Mouse (Mus musculus): ENCODE results near the gene Mn1. TPM values are rescaled to one million over a fixed set of nuclear protein-coding genes. Genes with fewer than 3 reads are reported as not detected.

Gene Mn1
- polyA plus RNA-seq, 1 experiment = 14.8 TPM

GRCm38 (mm10) chr5:111418202-111419120 is 1.3 kb downstream of the Mn1 start:
- Histone ChIP-seq H3K4me3 (ENCODE audit: insufficient read depth, low read length) (peak overlapping the region; percentile 75), H3K27ac (ENCODE audit: insufficient read depth, low read length) (peak overlapping the region; percentile 82), H3K4me1 (ENCODE audit: control insufficient read depth, insufficient read depth, low read length) (no peaks in the 10 kb centered on the region)
- TF ChIP-seq POLR2A (IDR thresholded peaks at IDR 0.05; ENCODE audit: extremely low read depth, insufficient read depth, low read length) (no peak), CTCF (IDR thresholded peaks at IDR 0.05; ENCODE audit: extremely low read depth, insufficient read depth, low read length) (no peak)

- peak overlapping the region; percentile 91 for H3K27ac ChIP-seq (ENCODE audit: insufficient read depth, low read length)
- H3K4me1 ChIP-seq (ENCODE audit: control insufficient read depth, insufficient read depth, low read length) = no peaks in the 10 kb centered on the region
- TF ChIP-seq POLR2A (IDR thresholded peaks at IDR 0.05; ENCODE audit: extremely low read depth, insufficient read depth, low read length) = no peak
- no peak for TF ChIP-seq CTCF (IDR thresholded peaks at IDR 0.05; ENCODE audit: extremely low read depth, insufficient read depth, low read length)
These were observed 2.1 kb downstream of the Mn1 start for GRCm38 (mm10) chr5:111419121-111419881.

GRCm38 (mm10) chr5:111420011-111420691 is 3.0 kb downstream of the Mn1 start:
- no peaks in the 10 kb centered on the region for H3K4me1 ChIP-seq (ENCODE audit: control insufficient read depth, insufficient read depth, low read length)
- H3K4me3 ChIP-seq (ENCODE audit: insufficient read depth, low read length) = peak overlapping the region; percentile 75
- TF ChIP-seq POLR2A (IDR thresholded peaks at IDR 0.05; ENCODE audit: extremely low read depth, insufficient read depth, low read length) (no peak), CTCF (IDR thresholded peaks at IDR 0.05; ENCODE audit: extremely low read depth, insufficient read depth, low read length) (no peak)
- peak overlapping the region; percentile 91 for H3K27ac ChIP-seq (ENCODE audit: insufficient read depth, low read length)

More at GRCm38 (mm10) chr5:111419121-111419881, 2.1 kb downstream of the Mn1 start:
- peak overlapping the region; percentile 75 for H3K4me3 ChIP-seq (ENCODE audit: insufficient read depth, low read length)

GRCm38 (mm10) chr5:111420896-111421295 is 3.7 kb downstream of the Mn1 start:
- Histone ChIP-seq H3K4me1 (ENCODE audit: control insufficient read depth, insufficient read depth, low read length) (no peaks in the 10 kb centered on the region), H3K27ac (ENCODE audit: insufficient read depth, low read length) (peak overlapping the region; percentile 91), H3K4me3 (ENCODE audit: insufficient read depth, low read length) (peak overlapping the region; percentile 75)
- TF ChIP-seq POLR2A (IDR thresholded peaks at IDR 0.05; ENCODE audit: extremely low read depth, insufficient read depth, low read length) = no peak

- Histone ChIP-seq H3K4me3 (ENCODE audit: insufficient read depth, low read length) (peak overlapping the region; percentile 75), H3K4me1 (ENCODE audit: control insufficient read depth, insufficient read depth, low read length) (no peaks in the 10 kb centered on the region), H3K27ac (ENCODE audit: insufficient read depth, low read length) (peak overlapping the region; percentile 91)
- TF ChIP-seq CTCF (IDR thresholded peaks at IDR 0.05; ENCODE audit: extremely low read depth, insufficient read depth, low read length) (no peak), POLR2A (IDR thresholded peaks at IDR 0.05; ENCODE audit: extremely low read depth, insufficient read depth, low read length) (no peak)
These were observed 4.3 kb downstream of the Mn1 start for GRCm38 (mm10) chr5:111421424-111421823.

GRCm38 (mm10) chr5:111422058-111422800 is 5.1 kb downstream of the Mn1 start:
- peak overlapping the region; percentile 75 for H3K4me3 ChIP-seq (ENCODE audit: insufficient read depth, low read length)
- no peak overlapping the region for H3K27ac ChIP-seq (ENCODE audit: insufficient read depth, low read length)
- H3K4me1 ChIP-seq (ENCODE audit: control insufficient read depth, insufficient read depth, low read length) = no peaks in the 10 kb centered on the region
- TF ChIP-seq POLR2A (IDR thresholded peaks at IDR 0.05; ENCODE audit: extremely low read depth, insufficient read depth, low read length) = no peak
- no peak for TF ChIP-seq CTCF (IDR thresholded peaks at IDR 0.05; ENCODE audit: extremely low read depth, insufficient read depth, low read length)

GRCm38 (mm10) chr5:111423011-111423410 is 5.8 kb downstream of the Mn1 start:
- Histone ChIP-seq H3K27ac (ENCODE audit: insufficient read depth, low read length) (no peak overlapping the region), H3K4me3 (ENCODE audit: insufficient read depth, low read length) (peak overlapping the region; percentile 75), H3K4me1 (ENCODE audit: control insufficient read depth, insufficient read depth, low read length) (no peaks in the 10 kb centered on the region)
- TF ChIP-seq POLR2A (IDR thresholded peaks at IDR 0.05; ENCODE audit: extremely low read depth, insufficient read depth, low read length) (no peak), CTCF (IDR thresholded peaks at IDR 0.05; ENCODE audit: extremely low read depth, insufficient read depth, low read length) (no peak)

- H3K4me1 ChIP-seq (ENCODE audit: control insufficient read depth, insufficient read depth, low read length) = no peaks in the 10 kb centered on the region; the same call in 1 of the 2 replicates
- peak overlapping the region; percentile 75 for H3K4me3 ChIP-seq (ENCODE audit: insufficient read depth, low read length)
- no peak overlapping the region for H3K27ac ChIP-seq (ENCODE audit: insufficient read depth, low read length)
These were observed 6.5 kb downstream of the Mn1 start for GRCm38 (mm10) chr5:111423616-111424015.

More at GRCm38 (mm10) chr5:111423616-111424015, 6.5 kb downstream of the Mn1 start:
- TF ChIP-seq CTCF (IDR thresholded peaks at IDR 0.05; ENCODE audit: extremely low read depth, insufficient read depth, low read length) = no peak
- no peak for TF ChIP-seq POLR2A (IDR thresholded peaks at IDR 0.05; ENCODE audit: extremely low read depth, insufficient read depth, low read length)

Data from cortical plate, adult 2 months (tissue).